Mouse (Mus musculus): ENCODE data around the gene Stx3. TPM values are rescaled to one million over a fixed set of nuclear protein-coding genes. Genes with fewer than 3 reads are reported as not detected.

Gene Stx3
- polyA plus RNA-seq (2015; fragmentation: Nextera tagmentation; extraction: Ambion mirVana): 6.4 and 6.7 TPM in 2 replicates

- H3K36me3 ChIP-seq: no peaks in the 10 kb centered on the region
- peaks cover 67% of the 10 kb centered on the region for H3K27me3 ChIP-seq
- H3K27ac ChIP-seq (replicated peaks): no peak within 1 kb of the TSS
- peaks cover 20% of the 10 kb centered on the region for H3K4me1 ChIP-seq (replicated peaks)
- H3K4me2 ChIP-seq: peak within 1 kb of the TSS; percentile 99
- H3K9me3 ChIP-seq: no peaks in the 10 kb centered on the region
- 2% methylated on average over 20 of the region's 20 CpGs for WGBS
- H3K4me3 ChIP-seq: peak within 1 kb of the TSS; percentile 66
- peak within 1 kb of the TSS; percentile 81 for H3K9ac ChIP-seq
- ATAC-seq (ENCODE audit: low read depth): peak; percentile 12; the same call in 1 of the 2 replicates
Observed at GRCm38 (mm10) chr19:11819143-11819700, at the start of gene Stx3. Gene Stx3 (minus strand): TSS chr19:11819403.

- no peak overlapping the region for H3K4me2 ChIP-seq
- no peak overlapping the region for H3K9ac ChIP-seq
- no peaks in the 10 kb centered on the region for H3K36me3 ChIP-seq
- H3K4me3 ChIP-seq: no peak overlapping the region
- ATAC-seq (ENCODE audit: low read depth): no peak
- no peaks in the 10 kb centered on the region for H3K9me3 ChIP-seq
- no peaks in the 10 kb centered on the region for H3K27me3 ChIP-seq
- H3K27ac ChIP-seq (replicated peaks): no peak overlapping the region
- 88% methylated on average over 2 of the region's 2 CpGs for WGBS
- no peaks in the 10 kb centered on the region for H3K4me1 ChIP-seq (replicated peaks)
Observed at GRCm38 (mm10) chr19:11867837-11868236, 48.6 kb upstream of the Stx3 start.

- Histone ChIP-seq H3K27me3 (no peaks in the 10 kb centered on the region), H3K27ac (replicated peaks) (no peak within 1 kb of the TSS), H3K9me3 (no peaks in the 10 kb centered on the region), H3K9ac (no peak within 1 kb of the TSS), H3K4me3 (no peak within 1 kb of the TSS), H3K36me3 (no peaks in the 10 kb centered on the region), H3K4me1 (replicated peaks) (no peaks in the 10 kb centered on the region), H3K4me2 (no peak within 1 kb of the TSS)
- WGBS: 91% methylated on average over 1 of the region's 1 CpGs
- ATAC-seq (ENCODE audit: low read depth): no peak
Observed at GRCm38 (mm10) chr19:11860966-11861365, 41.8 kb upstream of the Stx3 start, which contains the start of gene Olfr1418. Gene Olfr1418 (minus strand): TSS chr19:11861066.

GRCm38 (mm10) chr19:11856506-11856905, 37.3 kb upstream of the Stx3 start:
- no peaks in the 10 kb centered on the region for H3K4me1 ChIP-seq (replicated peaks)
- no peaks in the 10 kb centered on the region for H3K27me3 ChIP-seq
- ATAC-seq (ENCODE audit: low read depth): no peak
- H3K9me3 ChIP-seq: no peaks in the 10 kb centered on the region
- H3K27ac ChIP-seq (replicated peaks): no peak overlapping the region
- WGBS: 84% methylated on average over 6 of the region's 6 CpGs
- no peaks in the 10 kb centered on the region for H3K36me3 ChIP-seq
- no peak overlapping the region for H3K4me2 ChIP-seq
- no peak overlapping the region for H3K4me3 ChIP-seq
- H3K9ac ChIP-seq: no peak overlapping the region

- WGBS: 88% methylated on average over 2 of the region's 2 CpGs
- no peak overlapping the region for H3K27ac ChIP-seq (replicated peaks)
- H3K9ac ChIP-seq: no peak overlapping the region
- no peaks in the 10 kb centered on the region for H3K36me3 ChIP-seq
- no peaks in the 10 kb centered on the region for H3K27me3 ChIP-seq
- H3K4me1 ChIP-seq (replicated peaks): no peaks in the 10 kb centered on the region
- H3K9me3 ChIP-seq: no peaks in the 10 kb centered on the region
- no peak overlapping the region for H3K4me2 ChIP-seq
- H3K4me3 ChIP-seq: no peak overlapping the region
- no peak for ATAC-seq (ENCODE audit: low read depth)
Observed at GRCm38 (mm10) chr19:11854821-11855220, 35.6 kb upstream of the Stx3 start.

- Histone ChIP-seq H3K4me2 (no peak overlapping the region), H3K27me3 (no peaks in the 10 kb centered on the region), H3K4me1 (replicated peaks) (no peaks in the 10 kb centered on the region), H3K9me3 (no peaks in the 10 kb centered on the region), H3K4me3 (no peak overlapping the region), H3K9ac (no peak overlapping the region), H3K36me3 (no peaks in the 10 kb centered on the region), H3K27ac (replicated peaks) (no peak overlapping the region)
- whole genome bisulfite sequencing: 74% methylated on average over 4 of the region's 4 CpGs
- ATAC-seq (ENCODE audit: low read depth): no peak
Observed at GRCm38 (mm10) chr19:11852652-11853051, 33.4 kb upstream of the Stx3 start.

GRCm38 (mm10) chr19:11846333-11846732, 27.1 kb upstream of the Stx3 start:
- H3K4me1 ChIP-seq (replicated peaks): no peaks in the 10 kb centered on the region
- no peak overlapping the region for H3K9ac ChIP-seq
- H3K36me3 ChIP-seq: no peaks in the 10 kb centered on the region
- 91% methylated on average over 4 of the region's 4 CpGs for WGBS
- H3K27ac ChIP-seq (replicated peaks): no peak overlapping the region
- H3K9me3 ChIP-seq: no peaks in the 10 kb centered on the region
- no peak overlapping the region for H3K4me2 ChIP-seq
- no peaks in the 10 kb centered on the region for H3K27me3 ChIP-seq
- H3K4me3 ChIP-seq: no peak overlapping the region
- no peak for ATAC-seq (ENCODE audit: low read depth)

- H3K4me2 ChIP-seq: no peak within 1 kb of the TSS
- no peaks in the 10 kb centered on the region for H3K4me1 ChIP-seq (replicated peaks)
- ATAC-seq (ENCODE audit: low read depth): no peak
- no peaks in the 10 kb centered on the region for H3K27me3 ChIP-seq
- no peak within 1 kb of the TSS for H3K4me3 ChIP-seq
- H3K36me3 ChIP-seq: no peaks in the 10 kb centered on the region
- H3K9ac ChIP-seq: no peak within 1 kb of the TSS
- H3K9me3 ChIP-seq: no peaks in the 10 kb centered on the region
- 90% methylated on average over 4 of the region's 4 CpGs for WGBS
- H3K27ac ChIP-seq (replicated peaks): no peak within 1 kb of the TSS
Observed at GRCm38 (mm10) chr19:11839119-11839518, 19.9 kb upstream of the Stx3 start, which contains the start of gene Olfr1417. Gene Olfr1417 (minus strand): TSS chr19:11839219.

GRCm38 (mm10) chr19:11823346-11824065, 4.3 kb upstream of the Stx3 start:
- Histone ChIP-seq H3K4me3 (no peak overlapping the region), H3K27ac (replicated peaks) (no peak overlapping the region), H3K4me1 (replicated peaks) (peaks cover 13% of the 10 kb centered on the region), H3K36me3 (no peaks in the 10 kb centered on the region), H3K4me2 (no peak overlapping the region), H3K27me3 (peaks cover 27% of the 10 kb centered on the region), H3K9ac (no peak overlapping the region), H3K9me3 (no peaks in the 10 kb centered on the region)
- no peak for ATAC-seq (ENCODE audit: low read depth)
- 31% methylated on average over 4 of the region's 4 CpGs for WGBS

- Histone ChIP-seq H3K27ac (replicated peaks) (no peak overlapping the region), H3K9ac (no peak overlapping the region), H3K36me3 (no peaks in the 10 kb centered on the region), H3K4me2 (peak overlapping the region; percentile 99), H3K27me3 (peaks cover 60% of the 10 kb centered on the region), H3K4me3 (peak overlapping the region; percentile 66), H3K4me1 (replicated peaks) (peaks cover 20% of the 10 kb centered on the region), H3K9me3 (no peaks in the 10 kb centered on the region)
- ATAC-seq (ENCODE audit: low read depth): no peak
- 33% methylated on average over 6 of the region's 6 CpGs for WGBS
Observed at GRCm38 (mm10) chr19:11820211-11820610, 1.0 kb upstream of the Stx3 start.

GRCm38 (mm10) chr19:11819800-11820199, 597 bp upstream of the Stx3 start:
- 2% methylated on average over 15 of the region's 15 CpGs for WGBS
- peak; percentile 74 for ATAC-seq (ENCODE audit: low read depth)
- peaks cover 20% of the 10 kb centered on the region for H3K4me1 ChIP-seq (replicated peaks)
- peak overlapping the region; percentile 81; the same call in 1 of the 2 replicates for H3K9ac ChIP-seq
- H3K27ac ChIP-seq (replicated peaks): no peak overlapping the region
- peak overlapping the region; percentile 99 for H3K4me2 ChIP-seq
- peaks cover 64% of the 10 kb centered on the region for H3K27me3 ChIP-seq
- H3K9me3 ChIP-seq: no peaks in the 10 kb centered on the region
- peak overlapping the region; percentile 66 for H3K4me3 ChIP-seq
- no peaks in the 10 kb centered on the region for H3K36me3 ChIP-seq

GRCm38 (mm10) chr19:11818199-11819142, 732 bp downstream of the Stx3 start:
- Histone ChIP-seq H3K9ac (peak overlapping the region; percentile 81), H3K4me1 (replicated peaks) (peaks cover 20% of the 10 kb centered on the region), H3K9me3 (no peaks in the 10 kb centered on the region), H3K4me3 (peak overlapping the region; percentile 66), H3K36me3 (no peaks in the 10 kb centered on the region), H3K27ac (replicated peaks) (no peak overlapping the region), H3K27me3 (peaks cover 67% of the 10 kb centered on the region), H3K4me2 (peak overlapping the region; percentile 99)
- under 1% methylated on average over 79 of the region's 83 CpGs for WGBS
- ATAC-seq (ENCODE audit: low read depth): peak; percentile 82
